Mouse (Mus musculus) testis, adult 2 months (tissue): Measurements from ENCODE around the gene Prmt3.

Experiments
- CTCF ChIP-seq: fragments of 200-500 bp; IDR thresholded peaks from 2 replicates; pipeline ENCODE4 v1.5.1; 2012; ENCODE audit warnings: low read depth, mild to moderate bottlenecking, inconsistent platforms, low read length, moderate library complexity; ENCODE audit not compliant: control insufficient read depth, insufficient read depth, insufficient replicate concordance
- POLR2A ChIP-seq: fragments of 200-500 bp; IDR thresholded peaks from 2 replicates; pipeline ENCODE4 v1.6.1; 2012; ENCODE audit warnings: low read depth, mild to moderate bottlenecking, inconsistent platforms, low read length, moderate library complexity; ENCODE audit not compliant: control insufficient read depth

- TF ChIP-seq POLR2A (no peak), CTCF (no peak)
Measured at GRCm38 (mm10) chr7:49847939-49848338, 69.8 kb downstream of the Prmt3 start.
